Mouse (Mus musculus) stomach, postnatal 0 days (tissue): ENCODE measurements at regions not wholly inside any gene's neighbourhood (a gene's known extent, or its start where the extent isn't known, plus 50 kb on each side); places are given as distances from the start of the nearest gene placed in this dataset.

ENCODE experiments used
- ATAC-seq: fragments of 200-750 bp; cut with Nextera tagmentation; 2 replicates; pipeline ENCODE4 v1.8.0; 2017; ENCODE audit not compliant: low FRiP score, low TSS enrichment
- DNase-seq: peaks from one replicate; pipeline ENCODE4 v3.0.0-alpha.2; 2016; ENCODE audit warnings: low spot score
- H3K27ac ChIP-seq: fragments of 300-500 bp; sonication (generic); replicated peaks from 2 replicates; pipeline ENCODE4 v1.5.1; 2014; ENCODE audit warnings: mild to moderate bottlenecking, control low read depth
- H3K27me3 ChIP-seq: fragments of 300-500 bp; sonication (generic); 2 replicates; pipeline ENCODE4 v1.6.1; 2014; ENCODE audit warnings: low read length; ENCODE audit not compliant: control insufficient read depth, insufficient read depth
- H3K36me3 ChIP-seq: fragments of 300-500 bp; sonication (generic); 2 replicates; pipeline ENCODE4 v1.6.1; 2014; ENCODE audit warnings: low read length, mixed read lengths; ENCODE audit not compliant: control insufficient read depth, insufficient read depth
- H3K4me1 ChIP-seq: fragments of 300-500 bp; sonication (generic); replicated peaks from 2 replicates; pipeline ENCODE4 v1.6.1; 2014; ENCODE audit warnings: antibody characterized with exemption; ENCODE audit not compliant: control insufficient read depth, insufficient read depth
- H3K4me2 ChIP-seq: fragments of 300-500 bp; sonication (generic); replicated peaks from 2 replicates; pipeline ENCODE4 v1.6.1; 2014; ENCODE audit warnings: low read depth, mild to moderate bottlenecking, control low read depth, moderate library complexity
- H3K4me3 ChIP-seq: fragments of 300-500 bp; sonication (generic); 2 replicates; pipeline ENCODE4 v1.5.1; 2014; ENCODE audit warnings: low read depth, low read length, control low read depth
- H3K9ac ChIP-seq: fragments of 300-500 bp; sonication (generic); 2 replicates; pipeline ENCODE4 v1.6.1; 2014; ENCODE audit warnings: mild to moderate bottlenecking, low read length, control low read depth, mixed read lengths
- H3K9me3 ChIP-seq: fragments of 300-500 bp; sonication (generic); 2 replicates; pipeline ENCODE4 v1.6.1; 2016; ENCODE audit warnings: low read length; ENCODE audit not compliant: control insufficient read depth
- CTCF ChIP-seq: IDR thresholded peaks from 2 replicates; pipeline ENCODE4 v1.5.1; 2016; ENCODE audit warnings: antibody characterized with exemption, low read depth, mild to moderate bottlenecking, moderate library complexity
- EP300 ChIP-seq: optimal IDR thresholded peaks from 2 replicates; pipeline ENCODE3; 2016; ENCODE audit warnings: antibody characterized with exemption
- WGBS: fragments of 180-500 bp; shearing (Covaris S2); extraction: QIAGEN DNeasy Blood & Tissue Kit; methylation state at CpG from one replicate; pipeline ENCODE4 v1.1.7; 2014; 5-methylcytosine and 5-hydroxymethylcytosine counted together

- WGBS: 67% methylated on average over 7 of the region's 7 CpGs
- Histone ChIP-seq H3K4me1 (no peaks in the 10 kb centered on the region), H3K9me3 (no peaks in the 10 kb centered on the region), H3K4me3 (no peak overlapping the region), H3K9ac (no peak overlapping the region), H3K4me2 (no peak overlapping the region), H3K36me3 (no peaks in the 10 kb centered on the region), H3K27ac (no peak overlapping the region), H3K27me3 (no peaks in the 10 kb centered on the region)
- ATAC-seq (no peak), DNase-seq (no peak)
- TF ChIP-seq EP300: no peak
- TF ChIP-seq CTCF: no peak
Measured at GRCm38 (mm10) chr2:128378456-128378855, 212.6 kb upstream of the Spdye4c start.

GRCm38 (mm10) chr2:128379151-128379550 is 211.9 kb upstream of the Spdye4c start:
- no peak for DNase-seq
- Histone ChIP-seq H3K36me3 (no peaks in the 10 kb centered on the region), H3K4me3 (no peak overlapping the region), H3K9me3 (no peaks in the 10 kb centered on the region), H3K27me3 (no peaks in the 10 kb centered on the region), H3K9ac (no peak overlapping the region), H3K27ac (no peak overlapping the region), H3K4me1 (no peaks in the 10 kb centered on the region), H3K4me2 (no peak overlapping the region)
- ATAC-seq: no peak
- TF ChIP-seq CTCF (no peak), EP300 (no peak)
- WGBS: 61% methylated on average over 8 of the region's 8 CpGs

- Histone ChIP-seq H3K4me1 (no peaks in the 10 kb centered on the region), H3K36me3 (no peaks in the 10 kb centered on the region), H3K4me3 (no peak overlapping the region), H3K27me3 (no peaks in the 10 kb centered on the region), H3K9me3 (no peaks in the 10 kb centered on the region), H3K9ac (no peak overlapping the region), H3K4me2 (no peak overlapping the region), H3K27ac (no peak overlapping the region)
- no peak for DNase-seq
- 41% methylated on average over 8 of the region's 8 CpGs for WGBS
- ATAC-seq: no peak
- TF ChIP-seq CTCF (no peak), EP300 (no peak)
Measured at GRCm38 (mm10) chr2:128379554-128379953, 211.5 kb upstream of the Spdye4c start.

- H3K36me3 ChIP-seq: no peaks in the 10 kb centered on the region
- no peak overlapping the region for H3K4me3 ChIP-seq
- 53% methylated on average over 7 of the region's 7 CpGs for WGBS
- no peak overlapping the region for H3K4me2 ChIP-seq
- no peaks in the 10 kb centered on the region for H3K4me1 ChIP-seq
- no peak overlapping the region for H3K9ac ChIP-seq
- no peak overlapping the region for H3K27ac ChIP-seq
- no peak for DNase-seq
- ATAC-seq: no peak
- no peaks in the 10 kb centered on the region for H3K27me3 ChIP-seq
- H3K9me3 ChIP-seq: no peaks in the 10 kb centered on the region
- TF ChIP-seq CTCF: no peak
Measured at GRCm38 (mm10) chr2:128380581-128380980, 210.4 kb upstream of the Spdye4c start.

- H3K9me3 ChIP-seq: no peaks in the 10 kb centered on the region
- DNase-seq: no peak
- 82% methylated on average over 5 of the region's 5 CpGs for WGBS
Measured at GRCm38 (mm10) chr2:128381684-128382205, 209.3 kb upstream of the Spdye4c start.

GRCm38 (mm10) chr2:128382473-128382872 is 208.5 kb upstream of the Spdye4c start:
- no peak overlapping the region for H3K4me3 ChIP-seq
- H3K27me3 ChIP-seq: no peaks in the 10 kb centered on the region
- TF ChIP-seq EP300 (no peak), CTCF (no peak)
- H3K4me1 ChIP-seq: no peaks in the 10 kb centered on the region
- no peaks in the 10 kb centered on the region for H3K9me3 ChIP-seq
- H3K36me3 ChIP-seq: no peaks in the 10 kb centered on the region
- no peak overlapping the region for H3K9ac ChIP-seq
- DNase-seq (no peak), ATAC-seq (no peak)
- 51% methylated on average over 4 of the region's 4 CpGs for WGBS
- no peak overlapping the region for H3K27ac ChIP-seq
- H3K4me2 ChIP-seq: no peak overlapping the region

More at GRCm38 (mm10) chr2:128381684-128382205, 209.3 kb upstream of the Spdye4c start:
- no peak overlapping the region for H3K4me3 ChIP-seq
- no peak overlapping the region for H3K4me2 ChIP-seq
- no peak for ATAC-seq
- no peak overlapping the region for H3K9ac ChIP-seq
- no peak for TF ChIP-seq CTCF
- TF ChIP-seq EP300: no peak
- H3K36me3 ChIP-seq: no peaks in the 10 kb centered on the region
- no peaks in the 10 kb centered on the region for H3K4me1 ChIP-seq
- H3K27me3 ChIP-seq: no peaks in the 10 kb centered on the region
- H3K27ac ChIP-seq: no peak overlapping the region
